Mouse (Mus musculus) E14TG2a.4 (cell line): Measurements from ENCODE around the gene Car10.

Experiments used
- H3K27me3 ChIP-seq: 2 replicates; pipeline ENCODE4 v1.6.1; 2014; ENCODE audit warnings: low read length, control low read depth; ENCODE audit not compliant: insufficient read depth
- H3K36me3 ChIP-seq: 2 replicates; pipeline ENCODE4 v1.6.1; 2014; ENCODE audit warnings: low read length, control low read depth; ENCODE audit not compliant: insufficient read depth
- H3K4me1 ChIP-seq: replicated peaks from 2 replicates; pipeline ENCODE4 v1.6.1; 2014; ENCODE audit warnings: low read depth, low read length, control low read depth
- H3K4me3 ChIP-seq: replicated peaks from 2 replicates; pipeline ENCODE4 v1.5.1; 2014; ENCODE audit warnings: mild to moderate bottlenecking, low read length
- H3K9me3 ChIP-seq: 2 replicates; pipeline ENCODE4 v1.6.1; 2014; ENCODE audit warnings: low read length, control low read depth
- CTCF ChIP-seq: conservative IDR thresholded peaks from 2 replicates; pipeline ENCODE4 v1.5.1; 2014; ENCODE audit warnings: low read length
- NANOG ChIP-seq: IDR thresholded peaks from 2 replicates; pipeline ENCODE4 v1.6.1; 2014; ENCODE audit warnings: borderline replicate concordance, low read length, mixed read lengths
- POU5F1 ChIP-seq: IDR thresholded peaks from 2 replicates; pipeline ENCODE4 v1.6.1; 2014; ENCODE audit warnings: low read length, borderline replicate concordance

Gene Car10

GRCm38 (mm10) chr11:93097941-93098828 lies at the start of gene Car10:
TSS of gene Car10 (plus strand) at chr11:93098028.
- Histone ChIP-seq H3K27me3 (peaks cover 67% of the 10 kb centered on the region), H3K9me3 (no peaks in the 10 kb centered on the region), H3K36me3 (no peaks in the 10 kb centered on the region), H3K4me1 (peaks cover 26% of the 10 kb centered on the region), H3K4me3 (peak within 1 kb of the TSS; percentile 76)
- TF ChIP-seq POU5F1 (no peak), CTCF (no peak), NANOG (no peak)

DNA sequence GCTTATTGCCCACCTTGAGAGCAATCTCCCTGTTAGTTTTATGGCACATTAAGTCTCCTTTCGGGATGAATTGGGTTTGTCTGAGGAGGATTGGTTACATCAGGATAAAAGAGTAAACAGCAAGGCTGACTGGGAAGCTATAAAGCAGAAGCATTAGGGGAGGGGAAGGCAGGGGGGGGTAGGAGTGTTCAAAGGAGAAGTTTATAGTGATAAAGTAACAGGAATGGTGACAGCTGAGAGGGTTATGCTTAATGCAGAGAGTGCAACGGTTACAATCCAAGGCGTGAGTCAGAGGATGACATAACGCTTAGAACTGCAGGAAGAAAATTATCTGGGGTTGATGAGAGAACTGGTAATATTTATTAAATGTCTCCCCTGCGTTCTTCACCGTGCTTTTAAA lies 32.8 kb upstream of the Car10 start:
- Histone ChIP-seq H3K36me3 (no peaks in the 10 kb centered on the region), H3K9me3 (no peaks in the 10 kb centered on the region), H3K4me1 (no peaks in the 10 kb centered on the region), H3K4me3 (no peak overlapping the region), H3K27me3 (no peaks in the 10 kb centered on the region)
- no peak for TF ChIP-seq CTCF
- TF ChIP-seq NANOG = no peak
- no peak for TF ChIP-seq POU5F1

DNA sequence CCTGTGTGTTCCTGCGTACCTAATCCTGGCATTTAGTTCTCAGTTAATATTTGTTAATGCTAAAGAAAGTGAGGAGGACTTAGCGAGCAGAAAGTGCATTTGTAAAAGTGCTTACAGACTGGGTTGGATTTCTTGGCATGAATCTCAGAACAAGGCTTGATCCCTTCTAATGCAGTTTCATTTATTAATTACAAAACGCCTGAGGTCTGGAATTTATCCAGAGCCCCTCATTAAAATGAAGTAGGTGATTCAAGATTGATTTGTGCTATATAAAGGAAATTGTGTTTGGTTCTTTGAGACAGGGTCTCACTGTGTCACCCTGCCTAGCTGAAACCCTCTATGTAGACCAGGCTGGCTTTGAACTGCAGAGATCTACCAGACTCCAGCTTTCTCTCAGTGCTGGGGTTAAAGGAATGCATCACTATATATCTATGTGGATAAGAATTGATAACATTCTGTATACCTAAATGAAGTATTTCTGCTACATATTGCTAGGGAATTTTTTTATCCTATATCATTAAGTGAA lies 32.1 kb upstream of the Car10 start:
- no peak overlapping the region for H3K4me3 ChIP-seq
- no peaks in the 10 kb centered on the region for H3K36me3 ChIP-seq
- TF ChIP-seq NANOG (no peak), CTCF (no peak), POU5F1 (no peak)
- H3K4me1 ChIP-seq = no peaks in the 10 kb centered on the region
- H3K27me3 ChIP-seq = no peaks in the 10 kb centered on the region
- no peaks in the 10 kb centered on the region for H3K9me3 ChIP-seq

DNA sequence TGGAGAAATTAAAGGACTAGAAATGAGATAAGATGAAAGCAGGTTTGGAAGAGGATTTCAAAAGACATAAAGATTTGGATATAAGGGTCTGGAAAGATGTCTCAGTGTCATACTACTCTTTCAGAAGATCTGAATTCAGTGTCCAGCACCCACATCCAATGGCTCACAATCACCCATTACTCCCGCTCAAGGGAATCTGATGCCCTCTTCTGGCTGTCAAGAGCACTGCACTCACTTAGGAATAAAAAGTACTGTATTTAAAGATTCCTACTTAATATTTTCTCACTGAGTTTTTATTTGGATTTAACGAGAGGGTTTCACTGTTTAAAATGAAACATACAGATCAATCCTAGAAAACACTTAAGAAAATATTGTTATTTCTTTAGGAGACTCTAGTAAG lies 2.2 kb upstream of the Car10 start:
- Histone ChIP-seq H3K4me1 (peaks cover 23% of the 10 kb centered on the region), H3K4me3 (no peak overlapping the region), H3K36me3 (no peaks in the 10 kb centered on the region), H3K9me3 (no peaks in the 10 kb centered on the region), H3K27me3 (peaks cover 42% of the 10 kb centered on the region)
- TF ChIP-seq CTCF = peak; percentile 74
- TF ChIP-seq NANOG = no peak

- H3K27me3 ChIP-seq = peaks cover 56% of the 10 kb centered on the region
- H3K4me1 ChIP-seq = peaks cover 26% of the 10 kb centered on the region
- H3K9me3 ChIP-seq = no peaks in the 10 kb centered on the region
- TF ChIP-seq POU5F1 (no peak), NANOG (no peak), CTCF (no peak)
- no peak overlapping the region for H3K4me3 ChIP-seq
- H3K36me3 ChIP-seq = no peaks in the 10 kb centered on the region
These were observed 827 bp upstream of the Car10 start for GRCm38 (mm10) chr11:93097001-93097400.

- Histone ChIP-seq H3K4me1 (peaks cover 26% of the 10 kb centered on the region), H3K9me3 (no peaks in the 10 kb centered on the region), H3K27me3 (peaks cover 61% of the 10 kb centered on the region), H3K36me3 (no peaks in the 10 kb centered on the region), H3K4me3 (peak overlapping the region; percentile 76; the same call in 1 of the 2 replicates)
- TF ChIP-seq CTCF (no peak), NANOG (no peak), POU5F1 (no peak)
These were observed 387 bp upstream of the Car10 start for GRCm38 (mm10) chr11:93097431-93097851.

DNA sequence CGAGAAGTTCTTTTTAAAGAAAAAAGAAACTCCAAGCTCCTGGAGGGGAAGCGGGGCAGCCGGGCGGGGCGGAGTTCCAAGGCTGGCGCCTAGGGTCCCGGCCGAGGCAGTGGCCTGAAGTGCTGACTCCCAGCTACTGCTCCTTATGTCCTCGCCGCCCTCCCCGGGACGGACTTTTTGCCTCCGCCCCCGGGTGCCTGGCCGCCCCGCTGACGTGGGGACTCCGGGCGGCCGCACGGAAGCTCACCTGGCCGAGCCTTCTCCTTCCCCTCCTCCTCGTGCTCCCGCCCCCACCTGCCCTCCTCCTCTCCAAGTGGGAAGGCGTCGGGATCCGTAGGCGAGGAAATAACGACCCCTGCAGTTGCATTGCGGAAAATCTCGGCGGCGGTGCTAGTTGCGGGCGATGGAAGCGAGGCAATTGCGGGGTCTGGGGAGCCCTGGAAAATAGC lies 1.1 kb downstream of the Car10 start:
- H3K9me3 ChIP-seq = no peaks in the 10 kb centered on the region
- H3K27me3 ChIP-seq = peaks cover 70% of the 10 kb centered on the region
- TF ChIP-seq NANOG (no peak), POU5F1 (no peak), CTCF (no peak)
- H3K4me1 ChIP-seq = peaks cover 26% of the 10 kb centered on the region
- H3K4me3 ChIP-seq = peak overlapping the region; percentile 76
- no peaks in the 10 kb centered on the region for H3K36me3 ChIP-seq

- no peak for TF ChIP-seq NANOG
- no peak for TF ChIP-seq CTCF
- TF ChIP-seq POU5F1 = no peak
- no peaks in the 10 kb centered on the region for H3K9me3 ChIP-seq
- H3K4me3 ChIP-seq = peak overlapping the region; percentile 76
- H3K36me3 ChIP-seq = no peaks in the 10 kb centered on the region
- H3K4me1 ChIP-seq = peaks cover 26% of the 10 kb centered on the region
- H3K27me3 ChIP-seq = peaks cover 70% of the 10 kb centered on the region
These were observed 1.9 kb downstream of the Car10 start for GRCm38 (mm10) chr11:93099431-93100370.
